Mouse (Mus musculus) fat pad, adult 2 months (tissue): ENCODE data around the gene Exoc4.

ENCODE experiments used
- DNase-seq: peaks from one replicate; pipeline ENCODE4 v3.0.0-alpha.2; 2011; ENCODE audit warnings: low read depth, low spot score; ENCODE audit errors: extremely low read depth

Gene Exoc4

DNA sequence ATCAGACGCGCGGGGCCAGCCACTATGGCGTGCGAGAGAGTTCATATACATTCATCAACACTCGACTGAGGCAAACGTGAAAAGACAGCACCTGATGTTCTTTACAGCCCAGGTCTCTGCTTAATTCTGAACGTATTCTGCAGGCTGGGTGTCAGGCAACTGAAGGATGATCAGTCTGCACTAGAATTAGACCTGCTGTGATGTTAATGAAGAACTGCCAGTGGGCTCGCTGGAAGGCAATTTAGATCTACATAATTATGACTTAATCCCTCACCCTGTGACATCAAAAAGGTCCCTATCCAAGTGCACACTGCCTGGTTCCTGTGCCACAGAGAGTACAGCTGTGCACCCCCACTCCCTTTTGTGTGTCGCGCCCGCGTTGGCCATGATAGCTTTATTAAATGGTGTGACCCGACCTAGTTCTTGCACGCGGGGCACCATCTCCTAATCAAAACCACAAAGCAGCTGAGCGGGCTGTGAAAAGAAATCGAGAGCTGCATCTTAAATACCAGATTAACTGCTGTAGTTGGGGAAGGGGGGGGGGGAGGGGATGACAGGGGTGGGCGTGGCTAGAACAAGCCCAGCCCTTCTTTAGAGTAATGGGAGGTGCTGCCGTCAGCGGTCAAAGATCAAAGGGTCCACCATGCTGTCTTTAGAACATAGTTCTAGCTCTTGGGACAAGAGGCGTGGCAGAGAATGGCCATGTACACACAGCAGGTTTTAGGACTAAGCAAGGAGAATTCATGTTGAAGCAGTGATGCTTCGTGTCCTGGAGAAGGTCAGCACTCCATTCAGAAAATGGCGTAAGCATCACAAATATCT is 743.5 kb downstream of the Exoc4 start:
- no peak for DNase-seq

DNA sequence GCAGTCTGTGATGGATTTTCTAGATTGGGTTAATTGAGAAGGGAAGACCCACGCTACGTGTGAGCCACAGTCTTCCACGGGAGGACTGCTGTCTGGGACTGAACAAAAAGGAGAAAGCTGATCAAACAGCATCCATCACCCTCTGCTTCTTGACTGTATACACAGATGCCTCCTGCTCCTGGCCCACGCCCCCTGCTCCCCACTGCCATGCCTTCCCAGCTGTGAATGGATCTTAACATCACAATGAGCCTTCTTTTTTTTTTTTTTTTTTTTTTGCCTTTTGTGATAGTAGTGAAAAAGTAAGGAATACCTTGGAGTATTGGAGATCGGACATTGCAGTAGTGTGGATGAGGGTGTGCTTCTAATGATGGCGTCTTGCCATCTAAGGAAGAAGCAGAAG is 745.0 kb downstream of the Exoc4 start:
- DNase-seq: no peak

DNA sequence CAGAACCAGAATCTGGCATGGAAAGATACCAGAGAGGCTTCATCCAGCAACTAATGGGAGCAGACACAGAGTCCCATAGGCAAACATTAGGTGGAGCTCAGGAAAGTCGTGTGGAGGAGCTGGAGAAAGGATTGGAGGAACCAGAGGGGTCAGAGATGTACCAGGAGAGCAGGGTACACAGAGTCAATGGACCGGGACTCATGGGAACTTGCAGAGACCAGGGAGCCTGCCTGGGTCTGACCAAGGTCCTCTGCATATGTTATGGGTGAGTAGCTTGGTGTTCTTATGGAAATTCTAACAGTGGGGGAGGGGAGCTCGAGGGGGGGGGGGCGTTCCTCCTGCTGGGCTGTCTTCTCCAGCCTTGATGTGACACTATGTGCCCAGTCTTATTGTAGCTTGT is 749.7 kb downstream of the Exoc4 start:
- DNase-seq: no peak

DNA sequence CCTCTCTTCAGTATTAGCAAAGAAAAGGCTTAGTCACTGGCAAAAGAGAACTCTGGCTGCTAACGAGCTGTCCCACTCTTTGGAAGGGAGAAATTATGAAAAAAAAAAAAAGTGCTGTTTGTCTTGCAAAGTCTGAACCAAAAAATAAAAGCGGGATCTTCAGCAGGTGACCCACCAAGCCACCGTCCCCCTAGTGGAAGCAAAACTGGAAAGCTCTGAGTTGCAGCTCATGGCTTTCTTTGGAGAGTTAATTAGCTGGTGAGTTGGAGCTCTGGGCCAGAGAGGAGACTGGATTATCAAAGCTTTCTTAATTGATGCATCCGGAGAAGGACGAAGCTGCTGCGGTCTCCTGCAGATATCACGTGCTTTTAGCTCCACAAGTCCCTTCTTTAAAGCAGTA is 750.6 kb downstream of the Exoc4 start:
- no peak for DNase-seq

DNA sequence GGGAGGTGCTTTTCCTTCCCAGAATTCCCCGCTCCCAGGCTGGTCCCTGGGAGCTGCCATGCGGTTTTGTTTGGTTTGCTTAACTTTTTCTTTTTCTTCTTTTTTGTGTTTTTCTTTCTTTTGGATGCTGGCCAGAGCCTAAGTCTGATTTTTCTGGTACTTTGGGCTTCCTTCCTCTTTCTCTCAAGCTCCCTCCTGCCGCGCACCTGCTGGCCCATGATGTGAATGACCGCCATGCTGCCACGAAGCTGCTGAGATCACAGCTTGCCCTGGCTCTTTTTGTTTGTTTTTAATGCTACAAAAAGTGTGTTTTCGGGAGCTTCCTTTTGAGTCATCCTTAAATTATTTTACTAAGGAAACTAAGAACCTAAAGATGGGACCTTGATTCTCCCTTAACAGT is 751.8 kb downstream of the Exoc4 start:
- DNase-seq: no peak

DNA sequence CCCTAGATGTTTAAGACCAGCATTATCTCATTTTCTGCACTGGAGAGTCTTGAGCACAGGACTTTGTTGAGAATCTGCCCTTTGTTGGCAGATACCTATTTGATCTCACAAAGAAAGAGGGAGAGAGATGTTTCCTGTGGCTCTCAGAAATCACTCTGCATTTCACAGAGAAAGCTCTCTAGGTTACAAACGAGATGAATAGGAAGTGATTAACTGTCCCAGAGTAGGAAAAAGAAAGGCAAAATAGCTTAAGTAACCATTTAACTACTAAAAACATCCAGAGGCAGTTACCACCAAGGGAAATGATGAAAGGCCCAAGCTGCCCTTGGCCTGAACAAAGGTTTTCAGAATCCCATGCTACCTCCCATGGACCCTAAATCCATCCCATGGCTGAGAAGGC is 754.1 kb downstream of the Exoc4 start:
- no peak for DNase-seq

DNA sequence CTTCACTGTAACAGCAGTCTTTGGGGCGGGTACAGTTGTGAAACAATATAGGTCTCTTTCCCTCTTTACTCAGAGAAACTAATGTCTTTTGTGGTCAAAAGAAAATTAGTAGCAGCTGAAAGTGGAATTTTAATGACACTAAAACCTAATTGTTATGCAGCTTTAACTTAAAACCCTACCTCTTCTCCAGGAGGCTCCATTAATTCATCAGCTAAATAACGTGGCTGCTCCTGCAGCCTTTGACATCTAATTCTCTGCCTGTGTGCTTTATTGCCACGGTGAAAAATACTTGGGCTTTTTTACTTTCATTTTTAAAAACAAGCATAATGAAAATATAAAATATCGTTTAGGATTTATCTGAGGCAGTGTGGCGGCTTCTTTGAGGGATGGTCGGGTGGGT is 764.6 kb downstream of the Exoc4 start:
- DNase-seq: no peak
